Mouse (Mus musculus): ENCODE results near the gene Anp32a. TPM values are rescaled to one million over a fixed set of nuclear protein-coding genes. Genes with fewer than 3 reads are reported as not detected.

Gene Anp32a
- polyA plus RNA-seq, 1 experiment = 83.9 TPM

DNA sequence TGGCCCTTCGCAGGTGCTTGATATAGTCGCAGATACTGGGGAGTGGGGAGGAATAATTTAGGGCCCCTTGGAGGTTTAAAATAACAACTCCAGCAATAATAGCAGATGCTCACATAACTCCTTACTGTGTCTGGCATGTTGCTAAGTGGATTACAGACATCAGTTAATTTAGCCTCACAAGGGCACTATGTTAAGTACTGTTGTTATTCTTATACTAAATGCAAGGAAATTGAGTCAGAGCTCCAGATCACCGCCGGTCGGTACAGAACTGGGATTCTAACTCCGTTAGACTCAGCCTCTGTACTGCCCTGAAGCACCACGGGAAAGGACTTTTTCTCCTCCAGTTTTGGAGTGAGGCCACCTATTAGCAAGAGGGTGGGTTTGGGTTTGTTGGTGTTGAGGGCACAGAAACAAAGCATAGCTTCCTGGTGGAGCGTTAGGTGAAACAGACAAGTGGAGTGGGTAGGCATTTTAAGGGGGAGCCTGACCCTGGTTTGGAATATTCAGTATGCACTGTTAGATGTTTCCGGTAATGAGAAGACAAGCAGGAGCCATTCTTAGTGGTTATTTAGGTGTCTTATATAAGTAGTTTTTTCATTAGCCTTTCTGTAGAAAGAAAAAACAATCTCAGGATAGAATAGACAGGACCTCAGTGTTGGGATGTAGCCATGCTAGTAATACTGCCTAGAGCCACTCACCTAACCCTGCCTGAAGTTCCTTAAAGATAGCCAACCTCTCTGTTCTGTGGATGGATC lies 4.7 kb downstream of the Anp32a start:
- Histone ChIP-seq H3K4me3 (no peak overlapping the region), H3K4me2 (ENCODE audit: low read depth) (no peak overlapping the region), H3K79me2 (ENCODE audit: control insufficient read depth, insufficient read depth) (peaks cover 61% of the 10 kb centered on the region), H3K27me3 (ENCODE audit: control insufficient read depth, insufficient read depth, insufficient read length) (no peaks in the 10 kb centered on the region), H3ac (ENCODE audit: control insufficient read depth, insufficient read length) (no peak overlapping the region), H3K36me3 (ENCODE audit: control insufficient read depth, insufficient read depth) (no peaks in the 10 kb centered on the region)
- no peak for TF ChIP-seq POLR2A (IDR thresholded peaks at IDR 0.05; ENCODE audit: insufficient read length, low read depth)
- no peak for TF ChIP-seq MAX (IDR thresholded peaks at IDR 0.05; ENCODE audit: low read depth)
- no peak for TF ChIP-seq MYOD1 (IDR thresholded peaks at IDR 0.05; ENCODE audit: control insufficient read depth in 1 of 3, insufficient read length in 2 of 3, low read depth in 2 of 3)
- TF ChIP-seq TCF12 (IDR thresholded peaks at IDR 0.05; ENCODE audit: insufficient read depth, poor library complexity, severe bottlenecking) = no peak
- no peak for TF ChIP-seq TCF3 (IDR thresholded peaks at IDR 0.05; ENCODE audit: insufficient read length, low read depth)
- TF ChIP-seq USF1 (IDR thresholded peaks at IDR 0.05; ENCODE audit: low read depth) = no peak
- no peak for TF ChIP-seq E2F4 (IDR thresholded peaks at IDR 0.05; ENCODE audit: insufficient read depth)
- no peak for TF ChIP-seq POLR2AphosphoS2 (IDR thresholded peaks at IDR 0.05; ENCODE audit: insufficient read length, low read depth)
- TF ChIP-seq CEBPB (IDR thresholded peaks at IDR 0.05; ENCODE audit: insufficient read depth, poor library complexity, severe bottlenecking) = no peak
- TF ChIP-seq SRF (IDR thresholded peaks at IDR 0.05; ENCODE audit: control insufficient read depth, insufficient read length, low read depth) = no peak
- TF ChIP-seq MYOG (IDR thresholded peaks at IDR 0.05; ENCODE audit: control insufficient read depth in 1 of 3, insufficient read depth in 1 of 3, insufficient read length in 2 of 3, low read depth in 2 of 3) = no peak
- no peak for TF ChIP-seq REST (IDR thresholded peaks at IDR 0.05; ENCODE audit: insufficient read depth, insufficient read length)

DNA sequence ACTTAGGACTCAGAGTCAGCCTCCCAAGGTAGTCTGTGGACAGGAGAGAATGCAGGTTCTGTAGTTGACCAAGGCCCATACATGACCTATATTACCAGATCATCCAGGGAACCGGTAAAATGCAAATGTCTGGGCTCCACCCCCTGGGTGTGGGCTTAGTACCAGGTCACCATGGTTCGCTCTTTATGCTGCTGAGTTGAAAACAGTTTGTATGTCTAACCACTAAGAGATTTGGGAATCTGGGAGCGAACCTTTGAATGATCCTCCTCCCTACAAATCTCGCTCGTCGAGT lies 5.2 kb downstream of the Anp32a start:
- Histone ChIP-seq H3K4me3 (no peak overlapping the region), H3K27me3 (ENCODE audit: control insufficient read depth, insufficient read depth, insufficient read length) (no peaks in the 10 kb centered on the region), H3K4me2 (ENCODE audit: low read depth) (no peak overlapping the region), H3ac (ENCODE audit: control insufficient read depth, insufficient read length) (no peak overlapping the region), H3K79me2 (ENCODE audit: control insufficient read depth, insufficient read depth) (peaks cover 61% of the 10 kb centered on the region), H3K36me3 (ENCODE audit: control insufficient read depth, insufficient read depth) (no peaks in the 10 kb centered on the region)
- TF ChIP-seq CEBPB (IDR thresholded peaks at IDR 0.05; ENCODE audit: insufficient read depth, poor library complexity, severe bottlenecking) = no peak

DNA sequence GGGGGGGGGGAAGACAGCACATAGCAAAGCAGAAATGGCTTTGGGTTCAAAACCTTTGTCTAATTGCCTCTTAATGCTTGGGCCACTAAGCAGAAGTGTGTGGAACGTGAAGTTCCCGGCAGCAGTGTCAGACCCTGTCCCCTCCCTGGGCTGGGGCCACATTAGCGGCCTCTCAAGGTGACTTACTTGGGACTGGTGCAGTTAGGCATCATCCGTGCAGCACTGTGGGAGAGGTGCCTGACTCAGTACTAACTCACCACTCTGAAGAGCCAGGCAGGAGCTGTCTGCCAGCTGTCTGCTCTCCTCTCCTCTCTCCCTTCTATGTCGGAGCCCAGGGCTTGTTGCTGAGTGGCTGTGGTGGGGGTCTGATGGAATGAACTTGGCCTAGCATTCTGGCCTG lies 6.1 kb downstream of the Anp32a start:
- no peak overlapping the region for H3K4me3 ChIP-seq
- no peak overlapping the region for H3K4me2 ChIP-seq (ENCODE audit: low read depth)
- H3ac ChIP-seq (ENCODE audit: control insufficient read depth, insufficient read length) = no peak overlapping the region
- peaks cover 53% of the 10 kb centered on the region for H3K79me2 ChIP-seq (ENCODE audit: control insufficient read depth, insufficient read depth)
- TF ChIP-seq SRF (IDR thresholded peaks at IDR 0.05; ENCODE audit: control insufficient read depth, insufficient read length, low read depth) (no peak), MAX (IDR thresholded peaks at IDR 0.05; ENCODE audit: low read depth) (no peak), CEBPB (IDR thresholded peaks at IDR 0.05; ENCODE audit: insufficient read depth, poor library complexity, severe bottlenecking) (no peak), REST (IDR thresholded peaks at IDR 0.05; ENCODE audit: insufficient read depth, insufficient read length) (no peak), TCF3 (IDR thresholded peaks at IDR 0.05; ENCODE audit: insufficient read length, low read depth) (no peak), MYOD1 (IDR thresholded peaks at IDR 0.05; ENCODE audit: control insufficient read depth in 1 of 3, insufficient read length in 2 of 3, low read depth in 2 of 3) (no peak), POLR2A (IDR thresholded peaks at IDR 0.05; ENCODE audit: insufficient read length, low read depth) (no peak), TCF12 (IDR thresholded peaks at IDR 0.05; ENCODE audit: insufficient read depth, poor library complexity, severe bottlenecking) (no peak), USF1 (IDR thresholded peaks at IDR 0.05; ENCODE audit: low read depth) (no peak), E2F4 (IDR thresholded peaks at IDR 0.05; ENCODE audit: insufficient read depth) (no peak), POLR2AphosphoS2 (IDR thresholded peaks at IDR 0.05; ENCODE audit: insufficient read length, low read depth) (no peak), MYOG (IDR thresholded peaks at IDR 0.05; ENCODE audit: control insufficient read depth in 1 of 3, insufficient read depth in 1 of 3, insufficient read length in 2 of 3, low read depth in 2 of 3) (no peak)
- no peaks in the 10 kb centered on the region for H3K36me3 ChIP-seq (ENCODE audit: control insufficient read depth, insufficient read depth)
- H3K27me3 ChIP-seq (ENCODE audit: control insufficient read depth, insufficient read depth, insufficient read length) = no peaks in the 10 kb centered on the region

DNA sequence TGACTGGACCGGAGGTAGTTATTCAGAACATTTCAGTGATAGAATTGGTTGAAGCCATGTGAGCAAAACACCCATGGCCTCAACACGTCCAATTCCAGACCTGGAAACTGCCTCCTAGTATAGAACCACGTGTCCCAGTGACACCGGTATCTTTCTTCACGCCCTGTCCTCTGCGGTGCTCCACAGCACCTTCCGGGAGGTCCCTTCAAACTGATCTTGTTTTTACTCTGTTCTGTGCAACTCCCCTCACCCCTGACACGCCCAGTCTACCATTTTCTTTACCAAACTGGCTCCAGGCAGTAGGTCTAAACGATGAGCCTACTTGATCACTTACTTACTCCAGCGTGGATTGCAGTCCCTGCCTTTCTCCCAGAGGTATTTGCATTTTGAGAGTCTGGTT lies 7.0 kb downstream of the Anp32a start:
- no peaks in the 10 kb centered on the region for H3K36me3 ChIP-seq (ENCODE audit: control insufficient read depth, insufficient read depth)
- peaks cover 48% of the 10 kb centered on the region for H3K79me2 ChIP-seq (ENCODE audit: control insufficient read depth, insufficient read depth)
- H3K27me3 ChIP-seq (ENCODE audit: control insufficient read depth, insufficient read depth, insufficient read length) = no peaks in the 10 kb centered on the region
- no peak overlapping the region for H3K4me3 ChIP-seq
- no peak overlapping the region for H3ac ChIP-seq (ENCODE audit: control insufficient read depth, insufficient read length)
- H3K4me2 ChIP-seq (ENCODE audit: low read depth) = no peak overlapping the region
- TF ChIP-seq USF1 (IDR thresholded peaks at IDR 0.05; ENCODE audit: low read depth) (no peak), TCF12 (IDR thresholded peaks at IDR 0.05; ENCODE audit: insufficient read depth, poor library complexity, severe bottlenecking) (no peak), E2F4 (IDR thresholded peaks at IDR 0.05; ENCODE audit: insufficient read depth) (no peak), POLR2A (IDR thresholded peaks at IDR 0.05; ENCODE audit: insufficient read length, low read depth) (no peak), MYOG (IDR thresholded peaks at IDR 0.05; ENCODE audit: control insufficient read depth in 1 of 3, insufficient read depth in 1 of 3, insufficient read length in 2 of 3, low read depth in 2 of 3) (no peak), CEBPB (IDR thresholded peaks at IDR 0.05; ENCODE audit: insufficient read depth, poor library complexity, severe bottlenecking) (no peak), MYOD1 (IDR thresholded peaks at IDR 0.05; ENCODE audit: control insufficient read depth in 1 of 3, insufficient read length in 2 of 3, low read depth in 2 of 3) (no peak), TCF3 (IDR thresholded peaks at IDR 0.05; ENCODE audit: insufficient read length, low read depth) (no peak), MAX (IDR thresholded peaks at IDR 0.05; ENCODE audit: low read depth) (no peak), POLR2AphosphoS2 (IDR thresholded peaks at IDR 0.05; ENCODE audit: insufficient read length, low read depth) (no peak), REST (IDR thresholded peaks at IDR 0.05; ENCODE audit: insufficient read depth, insufficient read length) (no peak), SRF (IDR thresholded peaks at IDR 0.05; ENCODE audit: control insufficient read depth, insufficient read length, low read depth) (no peak)
